Mouse (Mus musculus) ES-Bruce4 (cell line): ENCODE measurements around the gene Myh10. TPM values are rescaled to one million over a fixed set of nuclear protein-coding genes. Genes with fewer than 3 reads are reported as not detected.
A peak's percentile ranks its signal among the peaks of the same experiment; 100 is the strongest.

Experiments
- H3K27ac ChIP-seq: 2 replicates; pipeline ENCODE4 v1.5.1; 2012; ENCODE audit warnings: low read length, inconsistent platforms; ENCODE audit not compliant: insufficient read depth
- H3K27me3 ChIP-seq: 2 replicates; pipeline ENCODE4 v1.6.1; 2012; ENCODE audit warnings: mild to moderate bottlenecking, low read length, inconsistent platforms; ENCODE audit not compliant: control insufficient read depth, poor library complexity, insufficient read depth, severe bottlenecking
- H3K36me3 ChIP-seq: 2 replicates; pipeline ENCODE4 v1.6.1; 2012; ENCODE audit warnings: inconsistent platforms, mild to moderate bottlenecking, low read length, moderate library complexity; ENCODE audit not compliant: control insufficient read depth, poor library complexity, insufficient read depth, severe bottlenecking
- H3K4me1 ChIP-seq: one replicate; pipeline ENCODE4 v1.8.1; 2011; ENCODE audit warnings: low read length; ENCODE audit not compliant: control insufficient read depth, insufficient read depth
- H3K4me3 ChIP-seq: 2 replicates; pipeline ENCODE4 v1.5.1; 2011; ENCODE audit warnings: low read depth, mild to moderate bottlenecking, low read length
- H3K9ac ChIP-seq: 2 replicates; pipeline ENCODE4 v1.6.1; 2012; ENCODE audit warnings: low read depth, mild to moderate bottlenecking, inconsistent platforms; ENCODE audit not compliant: poor library complexity, severe bottlenecking
- H3K9me3 ChIP-seq: replicated peaks from 2 replicates; pipeline ENCODE4 v1.6.1; 2012; ENCODE audit warnings: mild to moderate bottlenecking, low read length, inconsistent platforms; ENCODE audit not compliant: control insufficient read depth, poor library complexity, insufficient read depth, severe bottlenecking
- CTCF ChIP-seq: IDR thresholded peaks from one replicate; pipeline ENCODE4 v1.8.1; 2011; ENCODE audit warnings: low read depth, low read length
- EP300 ChIP-seq: IDR thresholded peaks from 2 replicates; pipeline ENCODE4 v1.6.1; 2011; ENCODE audit warnings: low read depth, low read length; ENCODE audit not compliant: insufficient read depth
- POLR2A ChIP-seq: IDR thresholded peaks from one replicate; pipeline ENCODE4 v1.8.1; 2011; ENCODE audit warnings: low read length; ENCODE audit not compliant: insufficient read depth
- polyA plus RNA-seq: library from polyadenylated mRNA; stranded (reverse); fragments of >200 nt; gene quantifications from 2 replicates; pipeline ENCODE4 v1.2.4, GENCODE M21; 2011; ENCODE audit warnings: low read depth; ENCODE audit not compliant: missing spikeins, insufficient read depth, insufficient read length

Gene Myh10
- polyA plus RNA-seq, 1 experiment = 157 TPM

DNA sequence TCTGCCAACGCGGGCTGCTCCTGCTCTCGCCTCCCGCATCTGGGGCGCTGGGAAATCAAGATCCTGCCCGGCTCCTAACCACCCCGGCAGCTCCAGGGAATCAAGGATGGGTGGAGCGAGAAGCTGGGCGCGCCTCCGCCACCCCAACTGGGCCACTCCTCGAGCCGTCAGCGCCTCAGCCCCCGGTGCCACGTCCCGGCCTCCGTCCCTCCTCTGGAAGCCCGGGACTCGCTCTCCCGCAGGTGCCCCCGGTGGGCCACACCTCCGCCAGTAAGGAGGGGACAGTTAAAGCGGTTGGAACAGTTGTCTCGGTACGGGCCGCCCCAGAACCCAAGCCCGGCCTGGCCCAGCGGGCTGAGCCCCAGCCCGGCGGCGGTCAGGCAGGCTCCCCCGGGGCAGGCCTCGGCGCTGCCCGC is 161.1 kb downstream of the Myh10 start:
- Histone ChIP-seq H3K27me3 (no peaks in the 10 kb centered on the region), H3K9me3 (no peaks in the 10 kb centered on the region), H3K4me1 (no peaks in the 10 kb centered on the region)

DNA sequence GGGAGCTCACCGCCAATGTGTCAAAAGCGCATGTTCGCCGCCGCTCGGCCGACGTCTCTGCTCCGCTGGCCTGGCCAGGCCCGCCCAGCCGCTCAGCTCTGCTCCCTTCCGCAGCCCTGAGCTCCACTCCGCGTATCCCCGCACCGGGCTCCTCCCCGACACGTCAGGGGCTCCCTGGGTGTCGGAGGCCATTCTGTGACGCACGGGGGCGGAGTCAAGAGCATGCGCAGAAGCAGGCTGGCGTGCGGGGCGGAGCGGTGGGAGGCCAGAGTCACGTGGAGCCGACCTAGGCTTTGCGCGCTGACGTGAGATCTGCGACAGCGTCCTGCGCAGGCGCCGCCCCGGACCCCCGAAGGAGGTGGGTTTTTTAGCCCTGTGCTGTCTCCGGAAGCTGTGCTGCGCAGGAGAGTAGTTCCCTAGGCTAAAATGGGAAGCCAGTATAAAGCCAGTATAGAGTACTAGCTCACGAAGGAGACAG is 161.6 kb downstream of the Myh10 start:
- TF ChIP-seq EP300 = 0 out of 2 replicates have a peak, but pooled peaks have one; percentile 22
- peak; percentile 58 for TF ChIP-seq POLR2A
- no peak for TF ChIP-seq CTCF
- H3K4me1 ChIP-seq = no peaks in the 10 kb centered on the region
- peak overlapping the region; percentile 78 for H3K4me3 ChIP-seq
- H3K27me3 ChIP-seq = no peaks in the 10 kb centered on the region
- peak overlapping the region; percentile 25; the same call in 1 of the 2 replicates for H3K27ac ChIP-seq
- peak overlapping the region; percentile 88 for H3K9ac ChIP-seq
- H3K9me3 ChIP-seq = no peaks in the 10 kb centered on the region
- no peaks in the 10 kb centered on the region for H3K36me3 ChIP-seq

More for the DNA sequence above, 161.1 kb downstream of the Myh10 start:
- H3K27ac ChIP-seq = peak overlapping the region; percentile 25
- peak overlapping the region; percentile 78 for H3K4me3 ChIP-seq
- H3K36me3 ChIP-seq = no peaks in the 10 kb centered on the region
- H3K9ac ChIP-seq = peak overlapping the region; percentile 88
- no peak for TF ChIP-seq POLR2A

DNA sequence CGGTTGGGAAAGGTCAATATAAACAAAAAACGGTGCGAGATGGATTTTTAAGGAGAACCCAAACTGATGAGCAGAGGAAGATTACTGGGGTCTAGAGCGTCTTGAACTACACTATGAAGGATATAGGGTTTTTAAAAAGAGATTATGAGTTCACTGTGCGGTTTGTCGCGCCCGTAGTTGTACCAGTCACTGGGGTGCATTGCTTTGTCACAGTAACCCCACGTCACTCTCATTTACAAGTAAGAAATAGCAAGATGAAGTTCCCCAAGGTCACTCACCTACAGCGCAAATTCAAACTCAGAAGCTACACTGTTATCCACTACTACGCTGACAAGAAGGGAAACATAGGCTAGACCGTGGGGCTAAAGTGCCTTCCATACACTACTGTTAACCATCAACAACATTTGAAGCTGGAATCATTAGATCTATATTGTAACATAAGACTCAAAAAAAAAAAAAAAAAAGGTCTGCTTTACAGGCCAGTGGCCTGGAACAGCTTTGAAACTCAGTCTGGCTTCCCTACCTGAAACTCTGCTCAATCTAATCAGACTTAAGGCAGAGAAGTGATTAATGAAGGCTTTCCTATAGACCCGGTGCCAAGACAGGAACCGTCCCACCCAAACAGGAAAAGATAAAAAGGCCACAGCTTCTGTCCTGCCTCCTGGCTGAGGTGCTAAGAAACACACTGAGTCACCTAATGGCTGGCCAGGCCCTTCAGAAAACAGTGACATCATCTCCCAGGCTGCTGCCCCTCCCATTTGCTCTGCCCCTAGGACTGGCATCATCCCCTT is 162.4 kb downstream of the Myh10 start:
- H3K36me3 ChIP-seq = no peaks in the 10 kb centered on the region
- H3K4me3 ChIP-seq = peak overlapping the region; percentile 35
- no peaks in the 10 kb centered on the region for H3K27me3 ChIP-seq
- H3K4me1 ChIP-seq = no peaks in the 10 kb centered on the region
- peak overlapping the region; percentile 69 for H3K9ac ChIP-seq
- TF ChIP-seq POLR2A (no peak), CTCF (no peak)
- H3K27ac ChIP-seq = 0 out of 2 replicates have a peak overlapping the region, but pooled peaks have one; percentile 6
- no peaks in the 10 kb centered on the region for H3K9me3 ChIP-seq

- Histone ChIP-seq H3K27me3 (no peaks in the 10 kb centered on the region), H3K9me3 (no peaks in the 10 kb centered on the region), H3K4me1 (no peaks in the 10 kb centered on the region), H3K9ac (no peak overlapping the region), H3K36me3 (no peaks in the 10 kb centered on the region), H3K4me3 (no peak overlapping the region), H3K27ac (no peak overlapping the region)
- TF ChIP-seq CTCF (no peak), POLR2A (no peak), EP300 (no peak)
These were observed 163.3 kb downstream of the Myh10 start for GRCm38 (mm10) chr11:68854621-68855020.

- no peaks in the 10 kb centered on the region for H3K36me3 ChIP-seq
- H3K9me3 ChIP-seq = no peaks in the 10 kb centered on the region
- H3K27me3 ChIP-seq = no peaks in the 10 kb centered on the region
- no peaks in the 10 kb centered on the region for H3K4me1 ChIP-seq
- no peak for TF ChIP-seq EP300
- TF ChIP-seq POLR2A = no peak
- TF ChIP-seq CTCF = no peak
- no peak overlapping the region for H3K4me3 ChIP-seq
- no peak overlapping the region for H3K27ac ChIP-seq
- no peak overlapping the region for H3K9ac ChIP-seq
These were observed 166.0 kb downstream of the Myh10 start for GRCm38 (mm10) chr11:68857329-68857728.

DNA sequence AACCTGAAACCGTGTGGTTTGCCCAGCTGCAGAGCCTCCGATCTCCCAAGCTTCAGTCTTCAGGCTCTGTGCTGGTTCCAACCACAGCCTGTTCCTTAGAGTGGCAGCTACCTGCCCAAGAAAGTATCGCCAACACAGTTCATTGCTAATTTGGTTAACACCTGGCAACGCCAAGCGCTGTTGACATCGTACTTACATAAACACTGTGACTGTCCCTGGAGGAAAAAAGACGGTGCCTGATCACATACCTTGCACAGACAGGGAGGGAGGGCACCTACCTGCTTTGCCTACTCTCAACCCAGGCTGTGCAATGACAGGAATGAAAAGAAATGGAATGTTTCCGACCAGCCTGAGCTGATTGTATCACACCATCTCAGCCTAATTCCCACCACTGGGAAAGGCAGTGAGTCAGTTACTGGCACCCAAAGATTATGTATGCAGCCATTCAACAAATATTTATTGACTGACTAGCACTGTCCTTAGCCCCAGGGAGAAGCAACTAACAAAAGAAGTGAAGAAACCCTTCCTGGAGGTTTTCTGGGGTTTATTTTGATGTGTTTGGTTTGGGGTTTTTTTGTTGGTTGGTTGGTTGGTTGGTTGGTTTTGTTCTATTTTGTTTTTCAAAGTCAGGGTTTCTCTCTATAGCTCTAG is 168.7 kb downstream of the Myh10 start:
- no peak overlapping the region for H3K4me3 ChIP-seq
- H3K4me1 ChIP-seq = no peaks in the 10 kb centered on the region
- H3K27me3 ChIP-seq = no peaks in the 10 kb centered on the region
- no peaks in the 10 kb centered on the region for H3K9me3 ChIP-seq
- H3K9ac ChIP-seq = no peak overlapping the region
- H3K27ac ChIP-seq = no peak overlapping the region
- no peak for TF ChIP-seq EP300
- no peaks in the 10 kb centered on the region for H3K36me3 ChIP-seq
